Mouse (Mus musculus) kidney, adult 2 months (tissue): ENCODE data around the gene Cybc1. TPM values are rescaled to one million over a fixed set of nuclear protein-coding genes. Genes with fewer than 3 reads are reported as not detected.

Experiments used
- DNase-seq: peaks from one replicate; pipeline ENCODE4 v3.0.0; 2021
- H3K27ac ChIP-seq: fragments of 200-500 bp; 2 replicates; pipeline ENCODE4 v1.5.1; 2012; ENCODE audit warnings: low read depth, low read length, control low read depth, inconsistent platforms; ENCODE audit not compliant: insufficient read depth
- H3K27me3 ChIP-seq: fragments of 200-500 bp; replicated peaks from 2 replicates; pipeline ENCODE4 v1.6.1; 2012; ENCODE audit warnings: mild to moderate bottlenecking, moderate library complexity, low read length, inconsistent platforms; ENCODE audit not compliant: control insufficient read depth, insufficient read depth
- H3K36me3 ChIP-seq: fragments of 200-500 bp; 2 replicates; pipeline ENCODE4 v1.6.1; 2012; ENCODE audit warnings: mild to moderate bottlenecking, moderate library complexity, low read length, inconsistent platforms; ENCODE audit not compliant: control insufficient read depth, insufficient read depth
- H3K4me1 ChIP-seq: fragments of 200-500 bp; 2 replicates; pipeline ENCODE4 v1.6.1; 2011; ENCODE audit warnings: low read length; ENCODE audit not compliant: control insufficient read depth, insufficient read depth
- H3K4me3 ChIP-seq: fragments of 200-500 bp; 2 replicates; pipeline ENCODE4 v1.5.1; 2011; ENCODE audit warnings: mild to moderate bottlenecking, low read depth, low read length, control low read depth; ENCODE audit not compliant: insufficient read depth
- CTCF ChIP-seq: fragments of 200-500 bp; conservative IDR thresholded peaks from 2 replicates; pipeline ENCODE4 v1.5.1; 2011; ENCODE audit warnings: low read depth, mild to moderate bottlenecking, control low read depth, low read length, moderate library complexity, mixed read lengths; ENCODE audit not compliant: insufficient read depth, insufficient read length
- POLR2A ChIP-seq: fragments of 200-500 bp; IDR thresholded peaks from one replicate; pipeline ENCODE4 v1.6.1; 2011; ENCODE audit warnings: low read depth, low read length, control low read depth
- WGBS: fragments of 180-500 bp; shearing (Covaris S2); methylation state at CpG from one replicate; pipeline ENCODE4 v1.1.7; 2018; 5-methylcytosine and 5-hydroxymethylcytosine counted together
- polyA plus RNA-seq: library from polyadenylated mRNA; depleted of rRNA; stranded (reverse); fragments of >200 nt; gene quantifications from 2 replicates; pipeline ENCODE4 v1.2.3, GENCODE M21; 2012; rRNA removed

The Cybc1 gene
- polyA plus RNA-seq, 1 experiment, result 15.3 TPM

DNA sequence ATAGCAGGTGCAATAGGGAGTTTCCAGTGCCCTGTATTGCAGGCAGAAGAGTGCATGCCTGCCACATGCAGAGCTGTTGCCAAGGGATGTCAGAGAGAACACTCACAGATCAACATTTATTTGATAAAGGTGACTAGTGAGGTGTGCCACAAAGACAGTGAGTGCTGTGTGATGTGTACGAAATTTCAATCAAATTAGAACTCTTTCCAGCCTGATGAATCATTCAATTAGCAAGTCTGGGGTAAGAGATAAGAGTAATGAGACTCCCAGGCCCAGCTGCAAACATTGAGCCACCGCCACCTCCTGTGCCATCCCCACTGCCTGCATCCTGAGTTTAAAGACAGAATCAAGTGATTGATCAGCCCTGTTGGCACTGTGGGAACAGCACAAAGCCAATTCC is 36.4 kb downstream of the Cybc1 start:
- DNase-seq, result no peak
- H3K27ac ChIP-seq, result no peak overlapping the region
- H3K4me3 ChIP-seq, result no peak overlapping the region
- H3K27me3 ChIP-seq, result no peaks in the 10 kb centered on the region
- no peak for TF ChIP-seq POLR2A
- no peak for TF ChIP-seq CTCF
- 83% methylated on average over 2 of the region's 2 CpGs for WGBS
- no peaks in the 10 kb centered on the region for H3K4me1 ChIP-seq
- no peaks in the 10 kb centered on the region for H3K36me3 ChIP-seq

- H3K36me3 ChIP-seq, result no peaks in the 10 kb centered on the region
- H3K27ac ChIP-seq, result peak overlapping the region; percentile 12; the same call in 1 of the 2 replicates
- no peaks in the 10 kb centered on the region for H3K4me1 ChIP-seq
- WGBS, result 54% methylated on average over 3 of the region's 3 CpGs
- TF ChIP-seq POLR2A (no peak), CTCF (no peak)
- no peak overlapping the region for H3K4me3 ChIP-seq
- peak; percentile 82 for DNase-seq
- H3K27me3 ChIP-seq, result no peaks in the 10 kb centered on the region
These were observed 39.4 kb downstream of the Cybc1 start for GRCm38 (mm10) chr11:121189681-121190080.

DNA sequence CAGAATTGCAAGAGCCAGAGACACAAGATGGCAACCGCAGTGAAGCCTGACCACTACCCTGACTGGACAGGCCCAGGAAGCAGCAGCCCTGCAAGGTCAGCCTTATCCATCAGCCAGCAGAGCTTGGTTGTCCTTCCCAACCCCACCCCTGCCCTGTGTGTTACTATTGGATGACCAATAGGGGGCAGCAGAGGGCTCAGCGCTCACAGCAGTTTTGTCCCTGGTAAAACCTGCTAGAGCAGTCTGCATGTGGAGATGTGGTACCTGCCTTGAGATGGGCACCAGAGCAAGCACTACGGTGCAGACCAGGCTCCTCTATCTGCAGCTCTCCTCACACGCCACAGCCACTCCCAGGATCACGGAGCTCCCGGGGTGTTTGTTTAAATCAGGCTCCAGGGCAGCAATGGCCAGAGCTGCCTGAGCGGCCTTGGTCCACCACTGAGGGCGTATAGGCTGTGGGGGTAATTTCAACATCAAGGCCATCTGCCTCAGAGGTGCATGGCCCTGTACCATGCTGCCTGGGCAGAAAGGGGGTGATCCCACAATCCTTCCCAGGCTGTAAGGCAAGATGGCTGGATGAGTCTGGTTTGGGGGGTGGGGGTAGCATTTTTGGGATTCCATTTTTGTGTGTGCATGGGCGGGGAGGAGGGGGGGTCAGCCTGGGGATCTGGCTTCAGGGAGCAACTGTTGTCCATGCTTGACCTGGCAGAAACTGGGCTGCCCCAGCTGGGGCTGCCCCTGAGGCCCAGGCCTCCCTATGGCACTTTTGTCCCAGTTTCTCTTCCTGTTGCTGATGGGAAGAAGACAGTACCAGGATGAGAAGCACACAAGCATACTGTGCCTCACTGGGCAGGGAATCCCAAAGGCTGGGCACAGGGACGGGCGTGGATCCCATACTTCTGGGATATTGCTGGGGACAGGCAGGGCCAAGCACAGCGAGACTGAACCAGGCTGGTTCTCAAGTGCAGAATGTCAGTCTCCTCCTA is 52.5 kb downstream of the Cybc1 start:
- H3K27ac ChIP-seq, result no peak overlapping the region
- WGBS, result 62% methylated on average over 12 of the region's 12 CpGs
- DNase-seq, result peak; percentile 69

GRCm38 (mm10) chr11:121174234-121174633 is 54.9 kb downstream of the Cybc1 start:
- no peaks in the 10 kb centered on the region for H3K36me3 ChIP-seq
- no peak overlapping the region for H3K27ac ChIP-seq
- WGBS, result 73% methylated on average over 3 of the region's 3 CpGs
- no peak for DNase-seq
- H3K27me3 ChIP-seq, result no peaks in the 10 kb centered on the region
- TF ChIP-seq POLR2A, result no peak
- TF ChIP-seq CTCF, result no peak
- no peaks in the 10 kb centered on the region for H3K4me1 ChIP-seq
- H3K4me3 ChIP-seq, result no peak overlapping the region

More for the DNA sequence above, 52.5 kb downstream of the Cybc1 start:
- Histone ChIP-seq H3K4me1 (no peaks in the 10 kb centered on the region), H3K36me3 (no peaks in the 10 kb centered on the region), H3K27me3 (no peaks in the 10 kb centered on the region), H3K4me3 (no peak overlapping the region)
- TF ChIP-seq CTCF (peak; percentile 95), POLR2A (no peak)

- 81% methylated on average over 5 of the region's 5 CpGs for WGBS
- TF ChIP-seq POLR2A (no peak), CTCF (no peak)
These were observed 55.9 kb downstream of the Cybc1 start for GRCm38 (mm10) chr11:121173203-121173602.

More at GRCm38 (mm10) chr11:121173203-121173602, 55.9 kb downstream of the Cybc1 start:
- no peak for DNase-seq
- H3K4me1 ChIP-seq, result no peaks in the 10 kb centered on the region
- H3K27ac ChIP-seq, result no peak overlapping the region
- H3K27me3 ChIP-seq, result no peaks in the 10 kb centered on the region
- H3K36me3 ChIP-seq, result no peaks in the 10 kb centered on the region
- H3K4me3 ChIP-seq, result no peak overlapping the region

Other genes with a start within 250 kb of the Cybc1 start
- 63.3 and 71.0 TPM in 2 replicates for gene Csnk1d, start 238.0 kb downstream of the Cybc1 start, polyA plus RNA-seq
- gene Cd7, start 189.9 kb downstream of the Cybc1 start, polyA plus RNA-seq, result 1.2 and 3.0 TPM in 2 replicates
- gene Sectm1b, start 165.8 kb downstream of the Cybc1 start, polyA plus RNA-seq, result 66.6 and 75.2 TPM in 2 replicates
- gene Sectm1a, start 148.1 kb downstream of the Cybc1 start, polyA plus RNA-seq, result 2.1 and 2.8 TPM in 2 replicates
- not detected in 2 replicates for gene Tex19.2, start 110.6 kb downstream of the Cybc1 start, polyA plus RNA-seq
- gene Tex19.1, start 83.2 kb downstream of the Cybc1 start, polyA plus RNA-seq, result not detected in 2 replicates
- not detected in 2 replicates for gene Uts2r, start 69.1 kb downstream of the Cybc1 start, polyA plus RNA-seq
- 18.3 and 23.6 TPM in 2 replicates for gene Hexdc, start 24.9 kb downstream of the Cybc1 start, polyA plus RNA-seq
- gene Ogfod3, start 24.6 kb downstream of the Cybc1 start, polyA plus RNA-seq, result 25.4 and 27.4 TPM in 2 replicates
- 41.8 and 54.1 TPM in 2 replicates for gene Narf, start 7.9 kb upstream of the Cybc1 start, polyA plus RNA-seq
- 18.2 and 28.6 TPM in 2 replicates for gene Foxk2, start 30.7 kb upstream of the Cybc1 start, polyA plus RNA-seq
- gene Wdr45b, start 125.1 kb upstream of the Cybc1 start, polyA plus RNA-seq, result 54.5 and 59.4 TPM in 2 replicates
- gene Rab40b, start 158.9 kb upstream of the Cybc1 start, polyA plus RNA-seq, result 1.8 and 2.5 TPM in 2 replicates
- 14.9 and 19.6 TPM in 2 replicates for gene Fn3krp, start 192.1 kb upstream of the Cybc1 start, polyA plus RNA-seq
- gene Fn3k, start 205.6 kb upstream of the Cybc1 start, polyA plus RNA-seq, result 30.6 and 33.7 TPM in 2 replicates
- gene Tbcd, start 222.6 kb upstream of the Cybc1 start, polyA plus RNA-seq, result 58.9 and 70.1 TPM in 2 replicates